Mouse (Mus musculus) stomach, embryonic 14.5 days (tissue): Measurements from ENCODE around the gene Thsd4. TPM values are rescaled to one million over a fixed set of nuclear protein-coding genes. Genes with fewer than 3 reads are reported as not detected.

Experiments used
- ATAC-seq: fragments of 200-750 bp; cut with Nextera tagmentation; 2 replicates; pipeline ENCODE4 v1.8.0; 2017; ENCODE audit warnings: low read depth, moderate TSS enrichment; ENCODE audit not compliant: insufficient number of reproducible peaks, insufficient read depth, low FRiP score
- H3K27ac ChIP-seq: fragments of 300-500 bp; sonication (generic); 2 replicates; pipeline ENCODE4 v1.5.1; 2014; ENCODE audit warnings: mild to moderate bottlenecking, low read length, moderate library complexity, mixed read lengths
- H3K27me3 ChIP-seq: fragments of 300-500 bp; sonication (generic); 2 replicates; pipeline ENCODE4 v1.6.1; 2014; ENCODE audit warnings: low read length, control low read depth, mixed read lengths; ENCODE audit not compliant: control insufficient read depth, insufficient read depth
- H3K36me3 ChIP-seq: fragments of 300-500 bp; sonication (generic); 2 replicates; pipeline ENCODE4 v1.6.1; 2014; ENCODE audit warnings: mild to moderate bottlenecking, control low read depth, low read length, moderate library complexity, mixed read lengths; ENCODE audit not compliant: control insufficient read depth, insufficient read depth
- H3K4me1 ChIP-seq: fragments of 300-500 bp; sonication (generic); 2 replicates; pipeline ENCODE4 v1.6.1; 2014; ENCODE audit warnings: low read length, control low read depth, mixed read lengths; ENCODE audit not compliant: control insufficient read depth, insufficient read depth
- H3K4me2 ChIP-seq: fragments of 300-500 bp; sonication (generic); replicated peaks from 2 replicates; pipeline ENCODE4 v1.6.1; 2014; ENCODE audit warnings: low read depth, low read length, control low read depth
- H3K4me3 ChIP-seq: fragments of 300-500 bp; sonication (generic); 2 replicates; pipeline ENCODE4 v1.5.1; 2014; ENCODE audit warnings: low read depth, low read length, control low read depth
- H3K9ac ChIP-seq: fragments of 300-500 bp; sonication (generic); replicated peaks from 2 replicates; pipeline ENCODE4 v1.6.1; 2014; ENCODE audit warnings: low read depth, mild to moderate bottlenecking, control low read depth, low read length, moderate library complexity, mixed read lengths
- H3K9me3 ChIP-seq: fragments of 300-500 bp; sonication (generic); 2 replicates; pipeline ENCODE4 v1.6.1; 2016; ENCODE audit warnings: low read depth, low read length, control low read depth; ENCODE audit not compliant: control insufficient read depth
- WGBS: fragments of 180-500 bp; shearing (Covaris S2); extraction: QIAGEN DNeasy Blood & Tissue Kit; methylation state at CpG from one replicate; pipeline ENCODE4 v1.1.7; 2014; 5-methylcytosine and 5-hydroxymethylcytosine counted together
- polyA plus RNA-seq: library from polyadenylated mRNA; unstranded; fragments of >200 nt; fragmentation: Nextera tagmentation; extraction: Ambion mirVana; gene quantifications from 2 replicates; pipeline ENCODE4 v1.2.1, GENCODE M21; 2014

Gene Thsd4
- polyA plus RNA-seq: 25.8 and 27.2 TPM in 2 replicates

GRCm38 (mm10) chr9:60521806-60522264 lies at the start of gene Thsd4:
Gene Thsd4 (minus strand): TSS chr9:60522046.
- Histone ChIP-seq H3K27ac (0 out of 2 replicates have a peak within 1 kb of the TSS, but pooled peaks have one; percentile 13), H3K4me1 (peaks cover 42% of the 10 kb centered on the region)
- 2% methylated on average over 36 of the region's 51 CpGs for WGBS

GRCm38 (mm10) chr9:60571041-60571440 lies 49.2 kb upstream of the Thsd4 start:
- Histone ChIP-seq H3K36me3 (no peaks in the 10 kb centered on the region), H3K9me3 (no peaks in the 10 kb centered on the region), H3K9ac (no peak overlapping the region), H3K4me2 (no peak overlapping the region), H3K27me3 (no peaks in the 10 kb centered on the region), H3K4me1 (no peaks in the 10 kb centered on the region), H3K27ac (no peak overlapping the region), H3K4me3 (no peak overlapping the region)
- 79% methylated on average over 4 of the region's 4 CpGs for WGBS
- no peak for ATAC-seq

More at GRCm38 (mm10) chr9:60521806-60522264, at the start of gene Thsd4:
- ATAC-seq: no peak
- Histone ChIP-seq H3K27me3 (no peaks in the 10 kb centered on the region), H3K9me3 (no peaks in the 10 kb centered on the region), H3K4me3 (peak within 1 kb of the TSS; percentile 52), H3K9ac (peak within 1 kb of the TSS; percentile 65), H3K36me3 (no peaks in the 10 kb centered on the region), H3K4me2 (peak within 1 kb of the TSS; percentile 74)

GRCm38 (mm10) chr9:60569366-60569765 lies 47.5 kb upstream of the Thsd4 start:
- 59% methylated on average over 2 of the region's 2 CpGs for WGBS
- H3K27me3 ChIP-seq: no peaks in the 10 kb centered on the region
- H3K4me3 ChIP-seq: no peak overlapping the region
- no peaks in the 10 kb centered on the region for H3K4me1 ChIP-seq
- no peak overlapping the region for H3K4me2 ChIP-seq
- no peaks in the 10 kb centered on the region for H3K9me3 ChIP-seq
- no peak overlapping the region for H3K27ac ChIP-seq
- H3K9ac ChIP-seq: no peak overlapping the region
- ATAC-seq: no peak; the same call in 1 of the 2 replicates
- H3K36me3 ChIP-seq: no peaks in the 10 kb centered on the region

- H3K9ac ChIP-seq: no peak overlapping the region
- H3K4me1 ChIP-seq: peaks cover 9% of the 10 kb centered on the region; the same call in 1 of the 2 replicates
- H3K27me3 ChIP-seq: no peaks in the 10 kb centered on the region
- WGBS: 91% methylated on average over 7 of the region's 7 CpGs
- H3K36me3 ChIP-seq: no peaks in the 10 kb centered on the region
- ATAC-seq: no peak
- H3K4me2 ChIP-seq: no peak overlapping the region
- no peak overlapping the region for H3K27ac ChIP-seq
- H3K9me3 ChIP-seq: no peaks in the 10 kb centered on the region
- H3K4me3 ChIP-seq: no peak overlapping the region
Measured at GRCm38 (mm10) chr9:60563809-60564208, 42.0 kb upstream of the Thsd4 start.

GRCm38 (mm10) chr9:60562443-60563371 lies 40.9 kb upstream of the Thsd4 start:
- ATAC-seq: peak; percentile 65; the same call in 1 of the 2 replicates
- Histone ChIP-seq H3K36me3 (no peaks in the 10 kb centered on the region), H3K9ac (no peak overlapping the region), H3K4me1 (peaks cover 9% of the 10 kb centered on the region; the same call in 1 of the 2 replicates), H3K4me2 (peak overlapping the region; percentile 27), H3K27me3 (no peaks in the 10 kb centered on the region), H3K9me3 (no peaks in the 10 kb centered on the region), H3K4me3 (no peak overlapping the region), H3K27ac (no peak overlapping the region)
- 31% methylated on average over 20 of the region's 20 CpGs for WGBS

GRCm38 (mm10) chr9:60561641-60562289 lies 39.9 kb upstream of the Thsd4 start:
- no peak for ATAC-seq
- Histone ChIP-seq H3K4me3 (no peak overlapping the region), H3K9me3 (no peaks in the 10 kb centered on the region), H3K4me2 (no peak overlapping the region), H3K27me3 (no peaks in the 10 kb centered on the region), H3K9ac (no peak overlapping the region), H3K36me3 (no peaks in the 10 kb centered on the region), H3K4me1 (peaks cover 9% of the 10 kb centered on the region; the same call in 1 of the 2 replicates), H3K27ac (no peak overlapping the region)
- WGBS: 67% methylated on average over 9 of the region's 9 CpGs

- no peaks in the 10 kb centered on the region for H3K36me3 ChIP-seq
- H3K4me2 ChIP-seq: no peak overlapping the region
- no peak overlapping the region for H3K9ac ChIP-seq
- no peaks in the 10 kb centered on the region for H3K27me3 ChIP-seq
- H3K4me3 ChIP-seq: no peak overlapping the region
- WGBS: 72% methylated on average over 3 of the region's 3 CpGs
- H3K4me1 ChIP-seq: peaks cover 9% of the 10 kb centered on the region; the same call in 1 of the 2 replicates
- H3K27ac ChIP-seq: no peak overlapping the region
- no peaks in the 10 kb centered on the region for H3K9me3 ChIP-seq
- ATAC-seq: no peak
Measured at GRCm38 (mm10) chr9:60558507-60558906, 36.7 kb upstream of the Thsd4 start.

GRCm38 (mm10) chr9:60551238-60551637 lies 29.4 kb upstream of the Thsd4 start:
- 94% methylated on average over 4 of the region's 4 CpGs for WGBS
- ATAC-seq: no peak

More at GRCm38 (mm10) chr9:60551238-60551637, 29.4 kb upstream of the Thsd4 start:
- H3K4me1 ChIP-seq: no peaks in the 10 kb centered on the region
- H3K27ac ChIP-seq: no peak overlapping the region
- no peak overlapping the region for H3K9ac ChIP-seq
- no peak overlapping the region for H3K4me3 ChIP-seq
- H3K9me3 ChIP-seq: no peaks in the 10 kb centered on the region
- no peaks in the 10 kb centered on the region for H3K36me3 ChIP-seq
- H3K27me3 ChIP-seq: no peaks in the 10 kb centered on the region
- H3K4me2 ChIP-seq: no peak overlapping the region
